Mouse (Mus musculus) cerebellum, postnatal 14 days (tissue): ENCODE data around the gene Tbck.

Source experiments
- DNase-seq, 2 experiments: peaks; one replicate each; pipeline ENCODE4 v3.0.0; 2021; ENCODE audit warnings: mixed read lengths in 2 of 2

Tbck gene

DNA sequence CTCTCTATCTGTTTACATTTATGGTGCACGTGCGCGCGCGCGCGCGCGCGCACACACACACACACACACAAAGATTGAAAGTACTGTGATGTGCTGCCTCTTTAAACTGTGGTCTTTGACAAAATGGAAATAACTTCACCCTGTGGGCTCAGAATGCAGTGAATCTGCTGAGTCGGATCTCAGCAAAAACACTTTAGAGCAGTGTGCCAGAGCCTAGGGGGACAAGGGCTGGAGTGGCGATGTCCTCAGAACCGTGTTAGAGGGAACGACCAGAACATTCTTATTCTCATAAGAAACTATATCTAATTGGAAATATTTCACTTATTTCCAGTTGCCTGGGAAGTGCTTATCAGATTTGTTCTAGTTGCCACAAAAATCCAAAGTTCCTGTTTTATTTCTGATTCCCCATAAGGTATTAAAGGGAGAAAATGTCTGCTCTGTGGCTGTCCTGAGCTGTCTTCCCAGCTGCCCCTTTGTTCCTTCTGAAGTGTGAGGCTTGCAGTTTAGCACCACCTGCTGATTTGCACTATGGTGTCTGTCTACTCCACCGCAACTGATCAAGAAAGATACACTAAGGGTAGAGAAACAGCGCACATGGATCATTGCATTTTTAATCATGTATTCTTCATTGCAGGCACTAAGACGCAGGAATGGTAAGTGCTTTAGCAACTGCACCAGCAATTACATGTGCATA lies 82.2 kb downstream of the Tbck start:
- no peak for DNase-seq

DNA sequence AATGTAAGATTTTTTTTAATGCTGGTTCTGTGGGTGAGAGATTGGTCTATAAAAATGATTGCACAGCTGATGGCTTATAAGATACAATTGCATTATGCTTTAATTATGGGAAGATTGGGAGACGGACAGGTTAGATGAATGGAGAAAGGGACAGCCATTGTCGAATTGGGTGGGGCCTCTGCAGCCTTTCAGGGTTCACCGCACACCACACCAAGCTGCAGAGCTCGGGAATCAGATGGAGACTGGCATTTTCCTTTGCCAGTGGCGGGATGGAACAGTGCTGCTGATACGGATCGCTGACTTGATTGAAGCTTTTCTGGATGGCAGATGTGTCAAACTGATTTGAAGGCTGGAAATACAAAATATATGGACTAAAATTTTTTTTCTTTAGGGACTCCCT lies 88.1 kb downstream of the Tbck start:
- DNase-seq: no peak

DNA sequence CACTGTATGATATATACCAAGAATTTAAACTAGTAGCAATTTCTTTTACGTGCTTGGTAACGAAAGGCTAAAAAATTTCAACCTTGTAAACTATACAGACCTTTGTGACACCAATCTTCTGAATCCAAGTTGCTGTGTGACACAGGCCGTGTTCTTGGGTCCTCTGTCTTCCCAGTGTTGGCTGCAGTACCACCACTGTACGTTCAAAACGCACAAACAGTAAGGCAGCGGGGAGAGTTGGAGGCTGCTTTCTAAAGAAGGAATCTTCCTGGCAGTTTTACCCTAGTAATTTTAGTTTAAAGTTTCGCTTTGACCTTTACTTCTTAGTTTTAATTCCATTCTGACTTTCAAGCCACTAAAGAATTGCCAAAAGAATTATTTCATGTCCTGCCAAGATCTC lies 92.7 kb downstream of the Tbck start:
- no peak for DNase-seq

DNA sequence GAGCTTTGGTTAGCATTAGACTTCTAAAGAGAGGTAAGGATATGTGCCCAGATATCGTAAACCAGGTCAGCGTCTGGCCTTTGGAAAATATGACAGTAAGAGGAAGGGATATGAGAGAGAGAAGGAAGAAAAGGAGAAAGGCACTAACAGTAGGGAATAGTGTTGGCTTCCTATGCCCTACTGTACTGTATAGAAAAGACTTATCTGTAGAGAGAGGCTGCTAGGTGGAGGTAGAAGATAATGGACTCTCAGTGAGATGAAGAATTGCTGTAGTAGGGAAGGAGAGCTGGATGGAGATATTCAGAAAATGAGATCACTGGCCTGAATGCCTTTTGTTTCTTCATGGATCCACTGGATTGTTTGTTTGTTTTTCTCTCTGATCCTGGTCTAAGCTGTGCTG lies 97.2 kb downstream of the Tbck start:
- DNase-seq: no peak

DNA sequence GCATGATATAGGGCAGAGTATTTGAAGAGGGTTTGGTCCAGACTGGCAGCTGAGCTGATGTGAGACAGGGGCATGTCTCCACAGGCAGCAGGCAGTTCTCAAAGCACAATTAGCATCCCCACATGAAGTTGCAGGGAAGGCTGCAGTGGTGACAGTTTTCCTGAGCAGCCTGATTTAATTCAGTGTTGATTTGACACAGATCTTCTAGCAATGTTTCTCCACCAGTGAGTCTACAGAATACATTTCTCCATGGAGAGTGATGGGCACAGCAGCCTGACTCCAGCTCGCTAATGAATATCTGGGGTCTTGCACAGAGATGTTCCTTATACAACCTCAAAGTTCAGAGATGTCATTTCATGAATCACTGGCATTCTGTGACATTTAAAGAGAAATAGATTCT lies 99.1 kb downstream of the Tbck start:
- DNase-seq: no peak

DNA sequence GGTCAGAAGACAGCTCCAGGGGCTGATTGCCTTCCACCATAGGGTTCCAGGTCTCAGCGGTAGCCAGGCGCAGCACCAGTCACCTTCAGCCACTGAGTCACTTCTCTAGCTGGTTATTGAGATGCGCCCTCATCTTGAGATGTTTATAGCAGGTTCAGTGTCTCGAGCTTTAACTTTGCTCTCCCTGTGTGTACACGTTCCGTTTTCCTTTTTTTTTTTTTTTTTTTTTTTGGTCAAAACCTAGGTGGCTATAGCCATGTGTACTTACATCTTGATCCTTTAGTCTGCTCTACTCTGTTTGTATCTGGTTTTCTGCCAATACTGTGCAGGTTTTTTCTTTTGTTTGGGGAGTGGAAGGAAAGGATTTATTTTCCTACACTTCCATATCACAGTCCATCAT lies 100.8 kb downstream of the Tbck start:
- no peak for DNase-seq

DNA sequence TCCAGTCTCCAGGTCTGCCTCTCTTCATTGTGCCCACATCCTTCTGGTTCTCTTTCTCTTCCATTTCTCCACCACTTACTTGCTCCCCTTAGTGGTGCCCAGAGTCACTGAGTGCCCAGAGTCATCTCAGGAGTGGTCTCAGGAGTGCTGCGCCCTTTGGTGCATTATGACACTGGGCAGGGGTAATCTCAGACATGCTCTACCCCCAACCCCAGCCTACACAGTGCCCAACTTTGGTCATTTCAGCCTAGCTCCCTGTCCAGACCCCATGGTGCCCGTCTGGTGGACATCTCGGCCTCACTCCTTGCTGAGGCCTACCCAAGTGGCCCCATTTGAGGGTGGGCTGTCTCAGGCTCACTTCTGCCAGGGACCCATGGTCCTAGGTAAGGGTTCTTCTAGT lies 102.7 kb downstream of the Tbck start:
- DNase-seq: no peak

DNA sequence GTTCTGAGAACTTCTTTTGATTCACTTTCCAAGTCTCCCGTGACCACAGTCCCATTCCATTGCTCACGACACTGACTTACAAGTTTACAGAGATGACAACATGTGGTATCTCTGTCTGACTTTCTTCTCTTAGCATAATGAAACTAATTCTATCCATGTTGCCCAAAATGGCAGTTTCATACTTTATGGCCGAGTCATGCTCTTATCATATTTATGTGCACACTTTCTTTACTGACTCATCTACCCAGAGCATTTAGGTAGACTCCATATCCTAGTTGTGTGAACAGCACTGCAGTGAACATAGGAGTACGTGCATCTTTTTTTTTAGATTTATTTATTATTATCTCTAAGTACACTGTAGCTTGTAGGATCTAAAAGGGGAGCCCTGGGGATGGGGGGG lies 103.8 kb downstream of the Tbck start:
- no peak for DNase-seq

DNA sequence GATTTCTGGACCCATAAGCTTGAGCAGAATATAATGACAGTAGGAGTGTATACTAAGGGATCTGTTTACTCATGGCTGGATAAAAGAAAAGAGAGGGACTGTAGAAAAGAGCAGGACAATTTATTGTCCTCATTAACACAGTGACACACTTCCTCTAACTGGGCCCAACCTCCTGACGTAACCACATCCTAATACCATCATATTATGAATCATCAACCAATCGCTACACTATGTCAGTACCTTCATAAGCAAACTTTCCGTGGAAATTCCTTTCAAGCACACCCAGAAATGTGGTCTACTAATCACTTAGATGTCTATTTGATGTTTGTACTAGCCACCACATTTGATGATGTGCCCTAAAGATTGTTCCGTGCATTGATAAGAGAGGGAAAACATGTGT lies 107.2 kb downstream of the Tbck start:
- no peak for DNase-seq

DNA sequence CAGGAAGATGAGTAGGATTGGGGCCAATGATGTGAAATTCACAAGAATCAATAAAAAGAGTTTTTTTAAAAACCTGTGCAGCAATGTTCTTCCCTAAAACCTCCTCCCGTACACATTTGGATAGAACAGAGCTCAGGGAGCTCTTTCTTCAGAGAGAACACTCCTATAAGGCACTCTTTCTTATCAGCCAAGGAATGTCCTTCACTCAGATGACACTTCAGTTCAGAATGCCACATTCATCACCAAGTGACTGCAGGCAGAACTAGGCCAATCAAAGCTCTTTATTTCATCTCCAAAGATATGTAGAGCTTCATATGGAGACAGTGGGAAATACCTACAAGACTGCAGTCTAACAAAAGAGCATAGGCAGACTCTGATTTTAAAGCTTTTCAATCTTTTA lies 116.3 kb downstream of the Tbck start:
- DNase-seq: no peak

DNA sequence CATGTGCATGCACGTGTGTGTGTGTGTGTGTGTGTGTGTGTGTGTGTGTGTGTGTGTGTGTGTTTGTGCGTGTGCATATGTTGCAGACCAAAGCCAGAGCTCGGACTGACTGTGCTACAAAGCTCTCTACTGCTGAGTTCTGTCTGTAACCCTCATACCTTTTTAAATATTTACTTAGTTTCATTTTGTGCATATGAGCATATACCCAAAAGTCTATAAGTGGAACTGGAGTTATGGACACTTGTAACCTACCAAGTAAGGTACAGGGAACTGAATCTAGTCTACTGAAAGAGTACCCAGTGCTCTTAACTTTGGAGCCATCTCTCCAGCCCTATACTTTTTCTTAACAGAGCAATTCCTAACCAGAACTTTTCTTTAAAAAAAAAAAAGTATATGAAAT lies 118.0 kb downstream of the Tbck start:
- DNase-seq: no peak

DNA sequence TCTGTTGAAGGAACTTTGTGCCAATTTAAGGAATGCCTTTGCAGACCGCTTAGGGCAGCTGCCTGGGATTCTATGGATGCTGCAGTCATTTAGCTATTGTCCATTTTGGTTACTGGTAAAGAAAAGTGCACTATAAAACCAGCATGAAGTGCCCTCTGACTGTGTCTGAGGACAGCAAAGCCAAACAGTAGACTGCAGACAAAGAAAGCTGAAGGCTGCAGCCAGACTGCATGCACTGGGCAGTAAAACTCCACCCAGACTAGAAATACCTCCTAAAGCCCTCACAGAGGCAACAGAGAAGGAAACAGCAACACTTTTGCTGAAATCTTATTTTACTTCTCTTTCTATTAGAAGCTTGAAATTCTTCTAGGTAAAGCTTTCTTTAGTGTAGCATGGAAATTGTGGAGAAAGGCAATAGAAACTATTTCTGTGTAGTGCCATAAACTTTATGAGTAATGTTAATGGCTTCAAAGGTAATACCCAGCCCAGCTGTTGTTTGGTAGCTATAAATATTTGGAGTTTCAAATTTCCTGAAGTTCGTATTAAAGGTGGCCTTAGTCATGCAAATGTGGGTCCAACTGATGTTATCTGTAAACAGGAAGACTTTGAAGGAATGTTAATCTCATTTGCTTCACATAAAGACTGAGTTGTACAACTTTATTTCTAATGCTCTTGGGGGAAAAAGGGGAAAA lies 124.1 kb downstream of the Tbck start:
- no peak for DNase-seq

DNA sequence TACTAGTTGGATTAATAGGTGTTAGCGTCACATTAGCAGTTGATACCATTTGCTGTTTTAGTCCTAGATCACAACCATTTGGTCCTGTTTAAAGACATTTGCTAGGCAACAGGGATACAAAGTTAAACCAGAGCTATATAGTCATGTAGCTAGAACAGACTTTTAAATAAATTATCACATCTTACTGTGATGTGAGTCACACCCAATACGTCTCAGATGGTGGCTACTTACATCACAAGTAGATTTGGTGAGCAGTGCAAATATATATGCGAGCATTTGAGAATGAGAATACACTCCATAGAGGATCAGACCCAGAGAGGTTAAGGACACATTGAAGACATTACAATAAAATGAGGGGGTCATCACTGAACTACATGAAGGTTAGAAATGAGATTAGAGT lies 125.0 kb downstream of the Tbck start:
- DNase-seq: no peak

DNA sequence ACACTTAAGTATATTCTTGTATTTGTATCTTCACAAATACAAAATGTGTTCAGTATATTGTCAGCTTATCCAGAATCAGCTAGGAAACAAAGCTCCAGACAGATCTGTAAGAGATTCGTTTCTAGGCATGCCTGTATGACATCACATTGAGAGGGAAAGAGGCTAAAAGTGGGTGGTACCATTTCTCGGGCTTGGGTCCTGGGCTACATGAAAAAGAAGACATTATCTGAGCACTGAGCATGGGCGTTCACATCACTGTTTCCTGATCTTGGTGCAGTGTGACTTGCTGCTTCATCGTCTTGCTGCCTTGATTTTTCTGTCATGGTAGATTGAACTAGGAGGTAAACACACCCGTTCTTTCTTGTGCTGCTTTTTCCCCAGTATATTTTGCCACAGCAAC lies 127.8 kb downstream of the Tbck start:
- DNase-seq: no peak

DNA sequence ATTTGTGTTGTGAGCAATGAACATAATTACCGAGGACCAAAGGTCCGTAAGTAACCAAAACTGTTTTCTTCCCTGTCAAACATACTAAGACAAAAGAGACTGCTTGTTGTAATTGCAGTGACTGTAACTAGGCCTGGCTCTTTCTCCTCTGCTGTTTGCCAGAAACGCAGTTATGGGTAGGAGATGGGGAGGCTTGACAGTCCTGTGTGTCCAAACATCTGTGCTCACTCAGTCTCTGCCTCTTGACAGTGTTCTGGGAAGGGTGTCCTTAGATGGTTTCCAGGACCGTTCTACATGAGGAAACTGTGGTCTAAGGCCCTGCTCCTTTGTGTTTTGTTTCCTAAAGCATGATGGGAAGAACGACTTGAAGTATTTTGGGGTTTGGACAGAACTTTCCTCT lies 128.4 kb downstream of the Tbck start:
- no peak for DNase-seq

DNA sequence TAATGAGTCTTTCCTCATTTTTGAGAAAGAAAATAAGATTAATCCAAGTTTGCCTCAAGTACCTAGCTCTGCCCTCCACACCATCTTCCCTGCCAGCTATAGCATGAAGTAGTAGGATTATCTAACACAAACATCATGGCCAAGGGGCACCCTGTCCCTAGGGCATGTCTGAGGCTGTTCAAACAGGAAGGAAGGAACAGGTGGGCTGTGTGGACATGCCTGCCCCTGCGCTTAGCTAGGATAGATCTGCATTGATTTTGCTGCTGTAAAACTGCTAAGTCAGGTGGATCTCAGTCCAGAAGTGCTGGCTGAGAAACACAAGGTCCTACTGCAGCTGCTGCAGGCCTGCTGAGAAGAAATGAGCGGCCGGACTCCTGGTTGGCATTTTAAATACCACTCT lies 129.2 kb downstream of the Tbck start:
- no peak for DNase-seq

DNA sequence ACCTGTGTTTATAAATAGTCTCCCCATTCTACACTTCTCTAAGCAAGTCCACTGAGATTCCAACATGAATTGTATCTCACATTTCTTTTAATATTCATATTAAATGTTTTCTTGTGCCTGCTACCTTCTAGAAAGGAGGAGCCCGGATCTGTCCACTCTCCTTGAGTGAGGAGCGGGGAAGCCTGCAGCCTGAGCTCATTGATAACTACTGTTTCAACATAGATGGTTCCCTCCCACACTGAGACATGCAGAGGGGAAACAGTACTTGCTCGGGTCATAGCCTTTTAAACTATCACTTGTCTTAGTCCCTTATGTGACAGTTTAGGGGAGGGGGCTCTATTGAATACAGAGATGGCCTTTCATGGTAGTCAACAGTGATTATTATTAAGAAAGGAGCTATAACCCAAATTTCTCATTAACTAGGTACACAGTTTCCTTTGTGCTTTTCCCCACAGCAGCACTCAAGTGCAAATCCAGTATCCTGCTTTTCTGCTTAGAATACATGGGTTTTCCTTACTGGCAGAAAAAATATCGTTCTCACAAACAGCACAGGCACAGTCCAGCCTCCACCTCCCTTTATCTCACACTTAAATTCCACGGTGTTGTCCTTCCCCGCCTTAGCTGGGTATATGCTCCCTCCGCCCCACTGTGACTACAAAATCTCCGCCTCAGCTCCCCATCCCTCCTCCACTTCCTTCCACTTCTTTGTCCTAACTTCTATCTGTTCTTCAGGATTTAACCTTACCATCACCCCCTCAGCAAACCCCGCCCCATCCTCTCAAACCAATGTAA lies 130.0 kb downstream of the Tbck start:
- no peak for DNase-seq

DNA sequence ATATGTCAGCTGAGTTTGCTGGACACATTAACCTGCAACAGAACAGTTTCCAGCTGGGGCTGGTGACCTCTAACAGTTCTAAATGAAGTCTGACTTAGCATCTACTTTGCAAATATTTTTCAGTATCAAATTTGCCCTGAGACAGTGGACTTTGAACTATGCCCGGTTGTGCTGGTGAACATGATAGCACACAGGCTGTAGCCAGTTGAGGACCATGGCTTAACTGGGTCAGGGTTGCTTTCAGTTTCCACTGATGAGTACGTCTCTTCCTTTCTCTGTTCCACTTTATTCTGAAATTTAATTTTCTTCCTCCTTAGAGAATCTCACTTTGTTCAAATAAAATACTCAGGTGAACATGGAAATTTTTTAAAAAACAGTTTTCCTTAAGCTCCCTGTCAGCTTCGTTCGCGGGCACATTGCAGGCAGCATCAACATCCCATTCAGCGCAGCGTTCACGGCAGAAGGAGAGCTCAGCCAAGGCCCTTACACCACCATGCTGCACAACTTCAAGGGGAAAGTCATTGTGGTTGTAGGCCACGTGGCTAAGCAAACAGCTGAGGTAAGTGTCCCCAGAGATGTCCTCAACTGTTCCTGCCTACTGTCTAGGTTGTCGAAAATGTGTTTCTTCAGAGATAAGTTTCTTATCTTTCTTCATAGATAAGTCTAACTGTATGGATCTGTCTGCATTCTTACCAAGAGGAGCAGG lies 131.0 kb downstream of the Tbck start:
- DNase-seq: no peak

DNA sequence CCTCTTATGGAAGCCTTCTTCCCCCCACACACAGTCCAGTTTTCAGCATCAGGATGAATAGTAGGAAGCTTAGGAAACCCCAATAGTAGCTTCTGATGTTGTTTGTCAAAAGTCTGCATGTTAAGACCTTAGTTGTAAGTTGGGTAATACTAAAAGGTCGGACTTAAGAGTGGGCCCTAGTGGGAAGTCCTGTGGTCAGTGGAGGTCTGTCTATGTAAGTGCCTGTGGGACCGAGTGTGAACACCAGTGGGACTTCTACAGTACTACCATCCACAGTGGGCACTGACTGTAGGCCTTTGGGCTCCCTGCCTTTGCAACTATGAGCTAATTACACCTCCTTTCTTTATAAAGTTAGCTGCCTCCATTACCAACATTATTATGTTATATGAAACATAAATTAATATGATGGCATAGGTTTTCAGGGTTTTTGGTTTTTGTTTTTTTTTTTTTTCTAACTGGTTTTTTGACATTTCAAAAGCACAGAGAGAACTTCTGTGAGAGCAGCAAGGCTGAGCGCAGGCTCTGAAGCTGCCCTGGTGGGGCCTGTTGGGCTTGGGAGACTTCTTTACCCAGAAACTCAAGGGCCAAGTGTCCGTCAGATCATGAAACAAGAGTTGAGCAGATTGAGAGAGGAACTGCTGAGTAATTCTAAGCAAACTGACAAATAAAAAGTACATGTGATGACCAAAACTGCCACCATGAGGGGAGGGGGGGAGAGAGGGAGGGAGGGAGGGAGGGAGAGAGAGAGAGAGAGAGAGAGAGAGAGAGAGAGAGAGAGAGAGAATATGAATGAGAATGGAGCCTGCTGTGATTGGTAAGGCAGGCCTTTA lies 131.8 kb downstream of the Tbck start:
- DNase-seq: no peak

DNA sequence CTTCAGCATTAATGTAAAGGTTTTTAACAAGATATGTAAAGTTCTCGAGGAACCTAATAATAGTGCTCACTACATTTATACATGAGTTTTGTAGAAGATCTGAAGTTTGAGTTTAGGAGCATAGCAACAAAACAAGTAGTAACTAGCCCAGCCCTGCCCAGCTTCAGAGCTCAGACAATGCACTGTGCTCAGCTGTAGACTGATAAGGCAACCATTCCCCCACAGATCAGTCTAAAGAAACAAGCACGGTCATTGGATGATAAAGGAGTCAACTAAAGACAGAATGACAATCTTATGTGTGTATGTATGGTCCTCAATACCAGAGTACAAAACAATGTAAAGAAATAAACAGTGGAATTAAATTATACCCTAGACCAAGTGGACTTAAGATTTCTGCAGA lies 135.5 kb downstream of the Tbck start:
- DNase-seq: no peak

DNA sequence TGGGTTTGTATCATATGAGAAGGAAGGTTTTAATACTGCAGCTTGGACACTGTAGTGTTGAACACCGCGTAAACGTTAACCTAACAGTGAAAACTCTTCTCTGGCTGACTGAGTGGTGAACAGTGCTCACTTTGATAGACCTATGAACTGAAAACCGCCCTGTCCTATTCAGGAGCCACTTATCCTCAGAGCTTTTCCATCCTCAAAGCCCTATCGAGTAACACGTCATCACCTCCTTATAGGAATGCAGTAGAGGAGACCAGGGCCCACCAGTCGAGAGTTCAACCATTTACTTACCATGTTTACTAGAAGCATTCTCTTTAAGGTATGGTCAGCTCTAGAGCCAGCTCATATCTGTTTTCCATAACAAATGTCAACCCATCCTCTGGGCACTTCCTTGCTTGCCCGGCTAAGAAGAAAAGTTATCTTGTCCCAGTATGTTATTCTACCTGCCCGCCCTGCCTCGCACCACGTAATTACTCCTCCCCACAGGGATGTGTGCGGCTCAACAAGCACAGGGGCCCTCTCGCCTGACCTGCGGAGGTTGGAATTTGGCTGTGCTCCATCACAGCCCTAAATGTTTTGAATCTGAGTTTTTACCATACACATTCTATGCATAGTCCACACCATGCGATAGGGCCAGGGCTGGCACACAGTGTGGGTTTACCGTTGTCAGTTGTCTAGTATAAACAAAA lies 147.4 kb downstream of the Tbck start:
- no peak for DNase-seq
